Mouse (Mus musculus) forebrain, embryonic 12.5 days (tissue): ENCODE measurements at regions not wholly inside any gene's neighbourhood (a gene's known extent, or its start where the extent isn't known, plus 50 kb on each side); places are given as distances from the start of the nearest gene placed in this dataset.

Source experiments
- ATAC-seq: fragments of 200-750 bp; cut with Nextera tagmentation; 2 replicates; pipeline ENCODE4 v1.8.0; 2017; ENCODE audit warnings: moderate TSS enrichment; ENCODE audit not compliant: low FRiP score
- H3K27ac ChIP-seq: fragments of 300-500 bp; sonication (generic); 2 replicates; pipeline ENCODE4 v1.5.1; 2016; ENCODE audit warnings: mild to moderate bottlenecking
- H3K27me3 ChIP-seq: fragments of 300-500 bp; sonication (generic); 2 replicates; pipeline ENCODE4 v1.6.1; 2016; ENCODE audit warnings: mild to moderate bottlenecking
- H3K36me3 ChIP-seq: fragments of 300-500 bp; sonication (generic); replicated peaks from 2 replicates; pipeline ENCODE4 v1.6.1; 2016; ENCODE audit warnings: mild to moderate bottlenecking
- H3K4me1 ChIP-seq: fragments of 300-500 bp; sonication (generic); 2 replicates; pipeline ENCODE4 v1.6.1; 2016
- H3K4me2 ChIP-seq: fragments of 300-500 bp; sonication (generic); 2 replicates; pipeline ENCODE4 v1.6.1; 2016; ENCODE audit warnings: mild to moderate bottlenecking, moderate library complexity
- H3K4me3 ChIP-seq: fragments of 300-500 bp; sonication (generic); replicated peaks from 2 replicates; pipeline ENCODE4 v1.5.1; 2016; ENCODE audit warnings: mild to moderate bottlenecking
- H3K9ac ChIP-seq: fragments of 300-500 bp; sonication (generic); 2 replicates; pipeline ENCODE4 v1.6.1; 2016; ENCODE audit warnings: mild to moderate bottlenecking
- H3K9me3 ChIP-seq: fragments of 300-500 bp; sonication (generic); 2 replicates; pipeline ENCODE4 v1.6.1; 2016
- WGBS: fragments of 180-500 bp; shearing (Covaris S2); methylation state at CpG from one replicate; pipeline ENCODE4 v1.1.7; 2016; 5-methylcytosine and 5-hydroxymethylcytosine counted together

DNA sequence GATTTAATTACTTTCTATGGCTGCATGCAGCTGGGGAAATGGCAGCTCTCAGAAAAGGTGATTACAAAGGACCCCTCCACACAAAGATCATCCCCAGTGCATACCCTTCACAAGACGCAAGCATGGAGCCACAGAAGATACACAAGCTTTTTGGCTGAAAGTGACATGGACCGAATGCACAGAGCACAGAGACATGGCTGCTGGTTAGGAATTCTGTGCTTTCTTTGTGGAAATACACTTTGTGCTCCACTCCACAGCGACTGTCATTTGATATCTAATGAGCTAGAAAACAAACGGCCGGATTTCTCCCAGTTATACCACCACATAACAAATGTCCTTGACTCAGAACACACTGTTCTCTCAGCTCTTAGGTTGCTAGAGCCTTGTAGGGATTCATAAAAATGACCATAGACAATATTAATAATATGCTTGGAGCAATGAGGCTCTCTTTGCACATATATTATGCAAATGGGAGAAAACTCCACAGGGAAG is 132.1 kb upstream of the Fat4 start:
- Histone ChIP-seq H3K9ac (no peak overlapping the region), H3K36me3 (no peaks in the 10 kb centered on the region), H3K4me1 (peaks cover 19% of the 10 kb centered on the region), H3K27me3 (no peaks in the 10 kb centered on the region), H3K27ac (peak overlapping the region; percentile 83), H3K4me2 (no peak overlapping the region), H3K9me3 (no peaks in the 10 kb centered on the region), H3K4me3 (no peak overlapping the region)
- 37% methylated on average over 5 of the region's 5 CpGs for WGBS
- peak; percentile 53 for ATAC-seq

DNA sequence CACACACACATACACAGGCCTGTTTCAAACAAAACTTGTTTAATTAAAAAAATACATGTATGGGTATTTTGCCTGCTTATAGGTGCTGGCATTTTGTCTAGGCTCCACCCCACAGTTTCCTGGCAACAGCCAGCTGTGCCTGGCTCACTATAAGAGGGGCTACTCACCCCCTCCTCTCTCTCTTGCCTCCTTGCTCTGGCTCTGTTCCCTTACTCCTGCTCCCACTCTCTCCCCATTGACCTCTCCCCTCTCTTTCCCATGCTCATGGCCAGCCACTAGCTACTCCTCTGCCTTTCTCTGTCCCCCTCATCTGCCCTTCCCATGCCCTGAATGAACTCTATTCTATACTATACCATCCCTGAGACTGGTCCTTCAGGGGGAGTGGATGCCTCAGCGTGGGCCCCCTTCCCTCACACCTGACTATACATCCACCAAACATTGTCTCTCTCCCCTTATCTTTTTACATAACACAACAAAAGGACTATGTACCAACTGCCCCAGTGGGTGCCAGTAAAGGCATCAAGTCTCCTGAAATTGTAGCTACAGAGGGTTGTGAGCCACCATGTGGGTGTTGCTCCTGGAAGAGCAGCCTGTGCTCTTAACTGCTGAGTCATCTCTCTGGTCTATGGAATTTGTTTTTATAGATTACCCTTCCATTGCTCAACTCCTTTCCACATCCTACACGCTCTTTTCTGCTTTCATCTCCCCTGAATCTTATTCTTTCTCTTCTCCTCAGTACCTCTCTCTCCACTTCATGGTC is 133.1 kb upstream of the Fat4 start:
- Histone ChIP-seq H3K9ac (no peak overlapping the region), H3K27ac (0 out of 2 replicates have a peak overlapping the region, but pooled peaks have one; percentile 25), H3K4me3 (no peak overlapping the region), H3K27me3 (no peaks in the 10 kb centered on the region), H3K9me3 (no peaks in the 10 kb centered on the region), H3K36me3 (no peaks in the 10 kb centered on the region), H3K4me1 (peaks cover 19% of the 10 kb centered on the region), H3K4me2 (no peak overlapping the region)
- 83% methylated on average over 2 of the region's 2 CpGs for WGBS
- ATAC-seq: no peak

DNA sequence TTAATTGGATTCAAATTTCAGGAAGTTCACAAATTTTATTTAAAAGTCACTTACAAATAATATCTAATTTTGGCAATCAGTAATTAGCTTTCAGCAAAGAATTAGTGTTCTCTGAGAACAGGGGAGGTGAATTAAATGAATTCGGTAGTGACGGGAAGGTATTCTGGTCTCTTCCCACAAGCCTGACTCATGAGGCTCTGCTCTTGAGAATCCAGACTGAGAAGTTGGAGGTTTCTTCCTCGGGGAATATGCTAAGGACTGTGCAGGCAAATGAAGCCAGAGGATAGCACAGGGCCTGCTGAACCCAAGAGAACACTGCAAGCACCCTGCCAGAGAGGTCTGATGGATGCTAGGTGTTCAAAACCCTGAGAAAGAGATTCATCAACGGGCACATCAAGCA is 144.6 kb upstream of the Fat4 start:
- no peaks in the 10 kb centered on the region for H3K9me3 ChIP-seq
- H3K4me1 ChIP-seq: no peaks in the 10 kb centered on the region
- no peak overlapping the region for H3K4me2 ChIP-seq
- no peak overlapping the region for H3K4me3 ChIP-seq
- no peaks in the 10 kb centered on the region for H3K36me3 ChIP-seq
- WGBS: 84% methylated on average over 4 of the region's 4 CpGs
- no peaks in the 10 kb centered on the region for H3K27me3 ChIP-seq
- no peak overlapping the region for H3K27ac ChIP-seq
- ATAC-seq: no peak
- H3K9ac ChIP-seq: no peak overlapping the region

- no peak for ATAC-seq
- Histone ChIP-seq H3K4me1 (no peaks in the 10 kb centered on the region; the same call in 1 of the 2 replicates), H3K9me3 (no peaks in the 10 kb centered on the region), H3K27ac (no peak overlapping the region), H3K27me3 (no peaks in the 10 kb centered on the region), H3K4me3 (no peak overlapping the region), H3K36me3 (no peaks in the 10 kb centered on the region), H3K4me2 (no peak overlapping the region), H3K9ac (no peak overlapping the region)
- 80% methylated on average over 1 of the region's 1 CpGs for WGBS
Measured at GRCm38 (mm10) chr3:38722606-38723005, 164.1 kb upstream of the Fat4 start.

DNA sequence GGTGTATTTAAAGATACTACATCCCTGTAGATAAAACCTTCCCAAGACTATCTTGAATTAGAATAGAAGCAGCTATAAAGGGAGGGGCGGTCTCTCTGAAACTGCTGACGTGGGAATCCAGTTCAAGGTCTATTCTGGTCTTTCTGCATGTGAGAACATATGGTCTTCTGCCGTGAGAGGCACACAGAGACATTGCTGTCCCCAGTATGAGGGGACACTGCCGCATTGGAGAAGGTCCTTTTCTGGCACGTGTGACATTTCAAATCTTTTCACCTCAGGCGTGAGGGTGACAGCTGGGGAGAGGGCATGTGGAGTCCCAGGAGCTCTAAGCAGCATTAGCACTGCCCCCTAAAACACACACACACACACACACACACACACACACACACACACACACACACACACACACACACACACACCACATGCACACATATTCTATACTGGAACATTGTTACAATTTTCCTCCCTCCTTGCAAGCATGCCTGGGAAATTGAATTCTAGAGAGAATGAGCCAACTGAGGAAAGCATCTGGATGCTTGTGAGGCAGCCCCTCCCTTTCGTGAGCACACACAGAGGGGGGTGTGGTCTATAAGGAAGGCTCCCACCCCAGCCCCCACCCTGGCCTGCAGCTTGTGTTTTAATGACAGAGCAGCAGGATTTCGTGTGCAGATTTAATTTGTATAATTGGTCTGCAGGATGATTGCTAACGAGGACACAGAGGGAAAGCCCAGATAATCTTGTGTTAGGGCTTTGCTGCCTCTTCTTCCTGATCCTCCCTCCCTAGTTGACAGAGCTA is 174.5 kb upstream of the Fat4 start:
- no peaks in the 10 kb centered on the region for H3K36me3 ChIP-seq
- no peaks in the 10 kb centered on the region for H3K9me3 ChIP-seq
- 0 out of 2 replicates have a peak overlapping the region, but pooled peaks have one; percentile 8 for H3K9ac ChIP-seq
- H3K4me1 ChIP-seq: peaks cover 33% of the 10 kb centered on the region
- peak overlapping the region; percentile 3; the same call in 1 of the 2 replicates for H3K4me2 ChIP-seq
- no peaks in the 10 kb centered on the region for H3K27me3 ChIP-seq
- peak; percentile 89 for ATAC-seq
- no peak overlapping the region for H3K4me3 ChIP-seq
- peak overlapping the region; percentile 77 for H3K27ac ChIP-seq
- 14% methylated on average over 9 of the region's 9 CpGs for WGBS

DNA sequence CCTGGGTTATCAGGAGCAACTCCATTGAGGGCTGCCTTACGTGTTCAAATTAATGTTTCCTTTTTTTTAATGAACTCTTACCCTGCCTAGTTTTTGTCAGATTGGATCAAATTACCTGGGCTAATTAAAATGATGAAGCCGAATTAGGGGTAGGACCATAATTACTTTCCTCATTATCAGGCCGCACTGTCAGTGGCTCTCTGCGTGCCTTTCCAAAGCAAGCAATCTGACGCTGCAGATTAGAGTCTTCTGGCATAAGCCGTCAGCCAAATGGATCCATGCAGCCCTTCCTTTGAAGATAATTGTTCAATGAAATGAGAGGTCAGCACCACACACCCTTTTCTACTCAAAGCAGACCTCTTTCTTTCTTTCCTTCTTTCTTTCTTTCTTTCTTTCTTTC is 175.5 kb upstream of the Fat4 start:
- Histone ChIP-seq H3K27me3 (no peaks in the 10 kb centered on the region), H3K4me3 (no peak overlapping the region), H3K4me1 (peaks cover 33% of the 10 kb centered on the region), H3K27ac (0 out of 2 replicates have a peak overlapping the region, but pooled peaks have one; percentile 42), H3K9ac (no peak overlapping the region), H3K9me3 (no peaks in the 10 kb centered on the region), H3K36me3 (no peaks in the 10 kb centered on the region), H3K4me2 (0 out of 2 replicates have a peak overlapping the region, but pooled peaks have one; percentile 8)
- peak; percentile 71 for ATAC-seq
- WGBS: 10% methylated on average over 6 of the region's 6 CpGs

DNA sequence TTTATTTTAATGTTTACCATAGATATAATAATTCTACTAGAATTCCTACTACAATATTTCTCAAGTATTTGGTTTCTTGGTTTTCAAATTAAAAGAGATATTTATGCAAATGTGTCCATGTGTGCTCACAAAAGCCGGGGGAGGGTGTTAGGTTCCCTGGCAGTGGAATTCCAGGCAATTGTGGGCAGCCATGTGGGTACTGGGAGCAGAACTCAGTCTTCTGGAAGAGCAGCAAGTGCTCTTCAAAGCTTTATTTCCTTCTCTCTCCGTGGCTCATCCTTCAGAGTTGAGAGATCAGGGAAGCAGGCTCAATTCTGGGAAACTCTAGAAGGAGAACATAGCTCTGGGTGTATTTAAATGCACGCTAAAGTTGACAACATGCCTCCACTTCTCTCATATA is 178.8 kb upstream of the Fat4 start:
- no peak overlapping the region for H3K4me3 ChIP-seq
- no peak for ATAC-seq
- H3K4me1 ChIP-seq: peaks cover 29% of the 10 kb centered on the region
- no peak overlapping the region for H3K4me2 ChIP-seq
- H3K27ac ChIP-seq: no peak overlapping the region
- H3K9ac ChIP-seq: no peak overlapping the region
- H3K27me3 ChIP-seq: no peaks in the 10 kb centered on the region
- 72% methylated on average over 3 of the region's 3 CpGs for WGBS
- H3K36me3 ChIP-seq: no peaks in the 10 kb centered on the region
- H3K9me3 ChIP-seq: no peaks in the 10 kb centered on the region

DNA sequence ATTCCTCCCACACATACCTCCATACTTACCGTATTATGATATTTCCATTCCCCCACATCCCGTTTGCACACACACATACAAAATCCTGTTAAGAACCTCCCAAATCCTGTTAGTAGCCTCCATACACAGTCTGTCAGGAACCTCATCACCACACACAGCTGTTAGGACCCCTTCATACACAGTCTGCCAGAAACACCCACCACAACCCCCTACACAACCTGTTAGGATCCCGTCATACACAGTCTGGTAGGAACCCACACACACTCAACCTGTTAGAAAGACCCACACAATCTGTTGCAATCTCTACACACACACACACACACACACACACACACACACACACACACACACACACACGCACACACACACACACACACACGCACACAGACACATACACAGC is 187.5 kb upstream of the Fat4 start:
- no peak for ATAC-seq
- H3K4me2 ChIP-seq: no peak overlapping the region
- H3K27me3 ChIP-seq: no peaks in the 10 kb centered on the region
- no peaks in the 10 kb centered on the region for H3K36me3 ChIP-seq
- no peak overlapping the region for H3K27ac ChIP-seq
- peaks cover 16% of the 10 kb centered on the region for H3K4me1 ChIP-seq
- no peaks in the 10 kb centered on the region for H3K9me3 ChIP-seq
- no peak overlapping the region for H3K4me3 ChIP-seq
- 96% methylated on average over 5 of the region's 5 CpGs for WGBS
- H3K9ac ChIP-seq: no peak overlapping the region

DNA sequence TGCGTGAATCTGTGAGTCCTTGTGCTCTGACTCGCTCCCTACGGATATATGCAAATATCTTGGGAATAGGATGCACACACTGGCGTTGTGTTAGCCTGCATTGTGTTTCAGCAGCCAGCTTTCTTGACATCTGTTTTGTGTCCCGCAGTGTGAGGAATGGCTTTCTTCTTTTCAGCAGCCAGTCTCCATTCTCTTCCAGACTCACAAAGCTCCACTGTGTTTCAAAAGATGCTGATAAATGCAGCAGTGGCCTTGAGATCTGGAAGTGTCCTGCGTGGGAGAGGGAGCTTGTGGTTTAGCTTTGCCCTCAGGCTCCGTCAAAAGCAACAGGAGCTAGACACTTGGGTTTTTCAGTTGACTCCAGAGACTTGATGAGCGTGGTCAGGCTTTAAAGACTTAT is 188.9 kb upstream of the Fat4 start:
- peak; percentile 91 for ATAC-seq
- H3K4me2 ChIP-seq: no peak overlapping the region
- no peak overlapping the region for H3K4me3 ChIP-seq
- H3K4me1 ChIP-seq: peaks cover 16% of the 10 kb centered on the region
- no peaks in the 10 kb centered on the region for H3K27me3 ChIP-seq
- H3K9me3 ChIP-seq: no peaks in the 10 kb centered on the region
- H3K36me3 ChIP-seq: no peaks in the 10 kb centered on the region
- peak overlapping the region; percentile 83 for H3K27ac ChIP-seq
- H3K9ac ChIP-seq: no peak overlapping the region
- 8% methylated on average over 8 of the region's 8 CpGs for WGBS

DNA sequence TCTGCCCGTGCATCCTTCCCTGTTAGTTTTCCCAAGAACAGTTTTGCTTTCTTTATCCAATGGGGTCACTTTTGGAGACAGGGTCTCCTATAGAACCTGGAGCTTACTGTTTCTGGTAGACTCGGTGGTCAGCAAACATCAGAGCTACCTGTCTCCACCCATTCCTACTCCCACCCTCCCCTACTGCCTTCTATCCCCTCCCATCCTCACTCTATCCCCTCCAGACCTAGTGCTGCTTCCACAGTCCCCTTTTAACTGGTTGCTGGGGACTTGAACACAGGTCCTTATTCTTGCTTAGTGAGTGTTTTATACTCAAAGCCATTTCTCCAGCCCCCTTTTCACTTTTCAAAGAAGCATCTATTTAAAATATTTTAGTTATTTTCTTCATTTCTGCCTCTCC is 189.4 kb upstream of the Fat4 start:
- no peak for ATAC-seq
- Histone ChIP-seq H3K9me3 (no peaks in the 10 kb centered on the region), H3K36me3 (no peaks in the 10 kb centered on the region), H3K27me3 (no peaks in the 10 kb centered on the region), H3K4me3 (no peak overlapping the region), H3K27ac (peak overlapping the region; percentile 83), H3K9ac (no peak overlapping the region), H3K4me1 (peaks cover 16% of the 10 kb centered on the region), H3K4me2 (no peak overlapping the region)
- 64% methylated on average over 2 of the region's 2 CpGs for WGBS

- Histone ChIP-seq H3K36me3 (no peaks in the 10 kb centered on the region), H3K27ac (no peak overlapping the region), H3K4me1 (peaks cover 16% of the 10 kb centered on the region), H3K27me3 (no peaks in the 10 kb centered on the region), H3K9me3 (no peaks in the 10 kb centered on the region), H3K4me2 (no peak overlapping the region), H3K9ac (no peak overlapping the region), H3K4me3 (no peak overlapping the region)
- 84% methylated on average over 7 of the region's 7 CpGs for WGBS
- ATAC-seq: no peak
Measured at GRCm38 (mm10) chr3:38695836-38696235, 190.9 kb upstream of the Fat4 start.

- no peak overlapping the region for H3K4me3 ChIP-seq
- no peaks in the 10 kb centered on the region for H3K9me3 ChIP-seq
- no peaks in the 10 kb centered on the region for H3K27me3 ChIP-seq
- H3K27ac ChIP-seq: no peak overlapping the region
- H3K9ac ChIP-seq: no peak overlapping the region
- peaks cover 6% of the 10 kb centered on the region for H3K4me1 ChIP-seq
- no peak for ATAC-seq
- H3K36me3 ChIP-seq: no peaks in the 10 kb centered on the region
- H3K4me2 ChIP-seq: no peak overlapping the region
Measured at GRCm38 (mm10) chr3:38692768-38693167, 194.0 kb upstream of the Fat4 start.
